Mouse (Mus musculus) erythroblast, adult 5-6 weeks (primary cell): ENCODE results near the gene Senp6. TPM values are rescaled to one million over a fixed set of nuclear protein-coding genes. Genes with fewer than 3 reads are reported as not detected.
"Not testable (repeated sequence)": the region's sequence is repeated elsewhere in the genome, so short reads cannot be mapped to it uniquely, and the experiment has no call there.

Source experiments
- ATAC-seq: replicated peaks from 2 replicates; pipeline ENCODE4 v1.8.0; 2016; ENCODE audit warnings: moderate number of reproducible peaks, mild to moderate bottlenecking, moderate TSS enrichment, inconsistent platforms; ENCODE audit not compliant: poor library complexity, low FRiP score, severe bottlenecking
- total RNA-seq, 2 experiments: library from RNA; stranded (forward) in 1 of 2; stranded (reverse) in 1 of 2; fragments of 150-400 nt in 1 of 2; fragments of 200-764, 138-1000 nt in 1 of 2; gene quantifications; 2 replicates each; pipeline versions ENCODE4 v1.2.3 to v1.2.4; 2015 to 2017; ENCODE audit warnings: low replicate concordance in 2 of 2

Senp6 gene
- total RNA-seq (2015; ENCODE audit: low replicate concordance) (40.2 and 63.5 TPM in 2 replicates), total RNA-seq (2017; ENCODE audit: low replicate concordance) (39.6 and 50.7 TPM in 2 replicates)

DNA sequence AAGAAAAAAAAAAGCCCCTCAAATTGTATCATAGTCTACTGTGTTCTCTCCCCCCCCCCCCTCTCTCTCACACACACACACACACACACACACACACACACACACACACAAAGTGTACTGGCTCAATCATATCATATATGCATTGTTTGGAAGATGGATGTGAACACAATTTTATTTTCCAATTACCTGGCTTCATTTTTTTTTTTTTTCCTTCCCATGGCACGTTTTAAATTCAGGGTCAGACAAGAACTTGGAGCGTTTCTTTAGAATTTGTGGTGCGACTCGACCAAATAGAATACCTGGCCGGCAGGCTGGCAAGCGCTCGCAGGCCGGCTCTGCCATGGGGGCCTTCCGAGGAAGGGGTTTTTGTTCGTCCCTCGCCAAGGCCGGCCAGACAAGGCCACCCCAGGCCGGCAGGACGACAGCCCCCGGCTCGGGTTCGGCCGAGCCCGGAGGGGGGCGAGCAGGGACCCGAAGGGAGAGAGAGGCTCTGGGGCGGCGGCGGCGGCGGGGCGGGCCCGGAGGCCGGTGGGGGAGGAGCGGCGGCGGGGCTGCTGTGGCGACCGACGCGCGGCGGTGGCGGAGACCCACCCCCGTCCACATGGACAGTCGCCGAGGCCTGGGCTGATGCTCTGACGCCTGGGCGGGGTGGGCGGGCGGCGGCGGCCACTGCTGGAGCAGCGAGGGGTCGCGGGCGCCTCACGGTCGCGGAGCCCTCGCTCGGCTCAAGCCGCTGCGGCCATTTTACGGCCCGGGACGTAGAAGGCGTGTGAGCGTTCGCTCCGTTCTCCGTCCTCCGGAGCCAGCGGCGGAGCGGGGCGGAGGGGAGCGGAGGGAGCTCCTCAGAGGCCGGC is at the start of gene Senp6:
Senp6 (plus strand) TSS at position 537 of the 854 bp plus-strand sequence.
- peak; percentile 84 for ATAC-seq

DNA sequence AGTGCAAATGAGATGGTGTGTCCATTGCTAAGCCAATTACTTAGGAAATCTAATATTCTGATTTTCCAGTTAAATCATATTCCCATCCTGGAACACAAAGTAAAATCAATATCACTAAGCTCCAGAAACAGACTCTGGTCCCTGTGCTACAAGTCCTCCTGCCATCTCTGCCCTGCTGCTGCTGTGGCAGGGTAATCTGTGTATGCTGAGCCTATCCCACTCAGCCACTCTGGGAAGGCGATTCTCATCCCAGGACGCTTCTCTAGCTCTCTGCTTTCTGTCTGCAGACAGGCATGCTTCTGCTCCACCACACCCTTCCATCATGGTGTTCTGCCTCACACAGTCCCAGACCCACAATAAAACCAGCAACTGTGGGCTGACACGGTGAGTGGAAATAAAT is 46.3 kb upstream of the Senp6 start:
- no peak for ATAC-seq

DNA sequence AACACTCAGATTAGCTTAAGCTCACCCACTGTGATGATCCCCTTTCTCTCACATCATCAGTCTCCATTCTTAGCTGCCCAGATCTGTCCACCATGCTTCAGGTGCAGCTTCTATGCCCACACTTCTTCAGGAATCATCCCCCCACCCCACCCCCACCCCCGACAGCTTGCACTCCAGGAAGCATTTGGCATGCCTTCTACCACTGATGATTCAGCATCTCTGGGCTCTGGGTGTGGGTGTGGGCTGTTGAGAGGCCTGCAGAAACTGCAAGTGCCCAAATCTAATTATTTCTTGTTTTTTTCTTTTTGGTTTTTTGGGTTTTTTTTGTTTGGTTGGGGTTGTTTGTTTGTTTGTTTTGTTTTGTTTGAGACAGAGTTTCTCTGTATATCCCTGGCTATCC is 45.1 kb upstream of the Senp6 start:
- ATAC-seq: no peak

DNA sequence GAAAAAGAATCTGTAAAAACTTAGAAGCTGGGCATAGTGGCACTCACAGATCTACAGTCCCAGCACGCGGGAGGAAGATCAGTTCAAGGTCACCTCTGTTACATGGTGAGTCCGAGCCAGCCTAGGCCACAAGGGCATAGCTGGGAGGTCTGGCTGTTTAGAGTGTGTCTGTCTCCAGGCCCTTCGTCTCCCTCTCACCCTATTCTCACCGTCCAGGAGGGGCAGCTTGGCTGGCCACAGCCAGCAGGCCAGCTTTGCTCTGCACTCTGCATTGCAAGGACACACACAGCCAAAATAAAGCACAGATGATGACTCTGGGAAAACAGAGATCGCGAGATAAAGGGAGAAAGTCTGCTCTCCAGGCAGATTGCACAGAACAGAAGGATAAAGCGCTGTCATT is 43.9 kb upstream of the Senp6 start:
- no peak for ATAC-seq

DNA sequence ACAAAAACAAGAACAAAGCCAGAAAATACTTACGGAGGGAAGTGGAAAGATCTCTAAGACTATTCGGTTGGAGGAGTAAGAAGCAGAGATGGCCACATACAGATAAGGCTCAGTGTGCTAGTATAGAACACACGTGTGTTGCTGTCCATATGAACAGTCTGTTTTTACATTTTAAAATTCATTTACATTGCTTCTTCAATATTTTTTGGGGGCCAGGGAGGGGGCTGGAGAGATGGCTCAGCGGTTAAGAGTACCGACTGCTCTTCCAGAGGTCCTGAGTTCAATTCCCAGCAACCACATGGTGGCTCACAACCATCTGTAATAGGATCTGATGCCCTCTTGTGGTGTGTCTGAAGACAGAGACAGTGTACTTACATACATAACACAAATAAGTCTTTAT is 41.4 kb upstream of the Senp6 start:
- not testable (repeated sequence) for ATAC-seq

DNA sequence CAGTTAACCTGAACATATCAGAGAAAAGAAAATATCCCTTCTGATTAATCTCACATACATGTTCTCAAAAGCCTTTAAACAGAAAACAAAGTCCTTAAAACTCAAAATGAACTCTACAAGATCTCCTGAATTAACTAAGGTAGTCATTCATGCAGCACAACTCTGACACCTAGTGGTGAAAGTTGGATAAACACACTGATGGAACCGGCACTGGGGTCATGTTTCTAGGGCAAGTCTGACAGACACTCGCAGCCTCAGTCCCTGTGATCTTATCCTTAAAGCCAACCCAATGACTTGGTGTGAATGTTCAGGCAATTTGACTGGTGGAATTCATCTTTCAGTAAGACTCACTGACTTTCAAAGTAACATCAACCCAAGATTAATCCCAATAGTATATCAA is 40.7 kb upstream of the Senp6 start:
- peak; percentile 70 for ATAC-seq

DNA sequence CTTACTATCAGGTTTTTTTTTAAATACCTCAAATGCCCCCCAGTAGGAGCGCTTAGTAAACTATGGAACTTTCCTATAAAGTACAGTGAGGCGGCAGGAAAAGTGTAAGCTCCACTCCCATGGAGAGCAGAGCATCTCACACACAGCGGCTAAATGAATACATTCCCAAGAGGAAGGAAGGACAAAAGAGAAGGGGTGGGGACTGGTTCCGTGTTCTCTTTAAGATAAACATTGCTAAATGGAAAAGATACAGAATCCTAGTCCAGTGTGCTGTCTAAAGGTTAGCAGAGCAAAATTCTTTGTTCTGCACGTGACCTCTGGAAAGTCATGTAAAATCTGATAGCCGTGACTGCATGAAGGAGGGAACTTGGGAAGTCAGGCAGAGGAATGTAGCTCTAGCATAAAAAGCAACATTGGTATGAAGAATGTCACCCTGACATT is 40.1 kb upstream of the Senp6 start:
- ATAC-seq: no peak

DNA sequence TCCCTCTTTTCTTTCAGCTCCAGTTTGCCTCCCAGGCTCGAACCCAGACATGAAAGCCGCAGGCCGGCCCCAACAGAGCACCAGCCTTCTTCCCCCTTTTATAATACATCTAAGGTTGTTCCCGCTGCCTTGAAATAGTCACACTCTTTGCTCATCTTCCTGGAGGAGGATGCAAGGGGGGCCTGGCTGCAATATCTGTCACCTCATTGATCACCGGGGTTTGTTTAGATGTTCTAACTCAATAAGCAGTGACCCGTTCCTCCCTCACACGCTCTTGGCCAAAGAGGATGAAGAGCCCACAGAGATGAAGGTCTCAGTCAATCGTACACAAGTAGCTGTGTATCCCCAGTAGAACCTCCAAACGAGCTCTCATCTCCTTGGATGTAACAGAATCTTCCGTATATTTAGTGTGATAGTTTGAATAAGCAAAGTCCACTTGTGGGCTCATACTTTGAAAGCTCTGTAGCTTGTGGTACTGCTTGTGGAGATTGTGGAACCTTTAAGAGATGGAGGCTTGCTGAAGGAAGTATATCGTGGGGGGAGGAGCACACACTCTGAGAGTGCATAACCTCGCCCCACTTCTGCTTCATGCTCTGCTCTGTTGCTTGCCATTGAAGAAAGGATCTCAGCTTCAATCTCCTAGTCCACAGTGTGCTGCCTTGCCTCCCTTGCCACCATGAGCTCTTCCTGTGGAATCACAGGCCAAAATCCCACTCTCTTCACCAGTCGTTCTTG is 29.3 kb upstream of the Senp6 start:
- no peak for ATAC-seq

DNA sequence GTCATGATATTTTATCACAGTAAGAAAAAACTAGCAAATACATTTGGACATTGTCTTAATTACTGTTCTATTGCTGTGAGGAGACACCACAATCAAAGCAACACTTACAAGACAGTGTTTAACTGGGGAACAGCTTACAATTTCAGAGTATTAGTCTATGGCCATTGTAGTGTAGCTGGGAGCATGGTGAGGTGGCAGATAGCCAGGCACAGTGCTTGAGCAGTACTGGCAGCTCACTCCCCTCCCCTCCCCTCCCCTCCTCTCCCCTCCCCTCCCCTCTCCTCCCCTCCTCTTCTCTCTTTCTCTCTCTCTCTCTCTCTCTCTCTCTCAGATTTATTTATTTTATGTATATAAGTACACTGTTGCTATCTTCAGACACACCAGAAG is 28.7 kb upstream of the Senp6 start:
- no peak for ATAC-seq

DNA sequence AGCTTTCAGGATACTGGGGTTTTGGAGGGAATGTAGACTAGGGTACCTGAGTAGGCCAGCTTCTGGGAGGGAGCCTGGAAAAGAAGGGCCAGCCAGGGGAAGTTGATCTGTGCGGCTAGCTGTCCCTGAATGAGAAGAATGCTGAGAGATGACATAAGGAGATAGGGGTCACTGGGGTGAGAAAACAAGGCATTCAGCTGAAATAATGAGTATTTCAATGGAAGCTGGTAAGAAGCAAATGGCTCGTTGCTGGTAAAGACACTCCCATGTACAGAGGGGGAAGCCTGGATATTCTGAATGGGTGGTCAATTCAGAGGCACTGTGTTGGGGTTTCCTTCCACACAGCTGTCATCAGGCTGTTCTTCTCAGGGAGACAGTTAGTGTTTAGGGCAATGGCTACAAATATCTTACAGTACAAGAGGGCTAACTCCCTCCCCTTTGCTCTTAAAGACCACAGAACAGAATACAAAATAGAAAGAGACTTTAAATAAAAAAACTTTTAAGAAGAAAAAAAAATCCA is 27.3 kb upstream of the Senp6 start:
- no peak for ATAC-seq

DNA sequence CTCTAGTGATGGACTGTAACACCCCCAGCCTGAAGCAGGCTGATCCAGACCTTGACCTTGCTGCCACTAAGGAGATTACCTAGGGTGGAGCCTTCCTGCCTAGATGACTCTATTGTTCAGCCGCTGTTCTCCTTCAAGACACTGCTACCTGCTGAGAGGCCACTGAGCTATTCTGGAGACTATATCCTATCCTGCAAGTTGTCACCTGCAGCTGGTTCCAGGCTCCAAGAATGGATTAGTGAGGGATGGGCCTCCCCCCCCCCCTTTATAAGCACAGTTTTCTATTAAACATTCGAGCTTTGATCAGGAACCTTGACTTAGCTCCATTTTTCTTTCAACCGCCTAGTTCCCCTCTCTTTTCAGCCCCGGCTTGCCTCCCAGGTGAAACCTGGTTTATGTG is 22.4 kb upstream of the Senp6 start:
- not testable (repeated sequence) for ATAC-seq

DNA sequence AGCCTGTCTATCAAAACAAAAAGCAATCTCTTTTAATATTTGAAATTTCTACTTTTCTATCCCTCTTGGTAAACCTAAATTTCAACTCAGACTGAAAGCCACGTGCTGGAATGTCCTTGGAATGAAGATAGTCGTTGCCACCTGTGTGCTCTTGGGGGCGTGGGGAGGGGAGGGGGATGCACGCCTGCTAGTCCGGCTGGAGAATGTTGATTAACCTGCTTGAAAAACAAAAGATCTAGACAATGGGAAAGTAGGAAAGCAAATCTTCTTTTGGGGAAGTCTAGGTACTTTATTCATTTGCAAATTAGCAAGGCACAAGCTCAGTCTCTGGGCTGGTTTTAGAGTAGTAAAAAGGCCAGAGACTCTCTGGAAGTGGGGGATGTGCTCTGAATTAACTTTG is 17.4 kb upstream of the Senp6 start:
- not testable (repeated sequence) for ATAC-seq

DNA sequence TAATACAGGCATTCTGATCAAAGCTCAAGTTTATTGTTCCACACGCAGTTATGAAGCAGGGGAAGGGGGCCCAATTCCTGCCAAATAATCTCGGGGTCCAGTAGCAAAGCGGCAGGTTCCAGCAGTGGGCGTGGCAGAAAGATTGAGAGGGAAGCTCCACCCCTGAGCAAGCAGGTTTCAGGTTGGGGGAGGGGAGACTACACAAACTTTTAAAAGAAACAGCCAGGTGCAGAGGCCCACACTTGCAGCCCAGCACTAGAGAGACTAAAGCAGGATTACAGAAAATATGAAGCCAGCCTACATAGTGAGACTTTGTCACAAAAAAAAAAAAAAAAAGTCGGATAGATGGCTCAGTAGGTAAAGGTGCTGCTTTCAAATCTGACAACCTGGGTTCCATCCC is 13.8 kb upstream of the Senp6 start:
- ATAC-seq: no peak

DNA sequence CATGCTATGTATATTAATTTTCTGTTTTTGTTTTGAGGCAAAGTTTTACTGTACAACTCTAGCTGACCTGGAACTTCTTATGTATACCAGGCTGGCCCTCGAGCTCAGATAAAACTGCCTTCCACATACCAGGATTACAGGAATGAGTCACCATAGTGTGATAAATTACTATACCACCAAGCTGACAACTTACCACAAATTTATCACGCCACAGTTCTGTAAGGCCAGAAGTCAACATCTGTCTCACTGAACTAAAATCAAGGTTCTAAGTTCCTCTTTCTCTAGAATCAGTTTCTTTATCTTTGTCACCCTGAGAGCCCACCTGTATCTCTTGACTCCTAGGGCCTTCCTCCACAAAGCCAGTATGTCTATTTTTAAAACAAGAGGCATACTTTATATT is 9.0 kb upstream of the Senp6 start:
- ATAC-seq: no peak

DNA sequence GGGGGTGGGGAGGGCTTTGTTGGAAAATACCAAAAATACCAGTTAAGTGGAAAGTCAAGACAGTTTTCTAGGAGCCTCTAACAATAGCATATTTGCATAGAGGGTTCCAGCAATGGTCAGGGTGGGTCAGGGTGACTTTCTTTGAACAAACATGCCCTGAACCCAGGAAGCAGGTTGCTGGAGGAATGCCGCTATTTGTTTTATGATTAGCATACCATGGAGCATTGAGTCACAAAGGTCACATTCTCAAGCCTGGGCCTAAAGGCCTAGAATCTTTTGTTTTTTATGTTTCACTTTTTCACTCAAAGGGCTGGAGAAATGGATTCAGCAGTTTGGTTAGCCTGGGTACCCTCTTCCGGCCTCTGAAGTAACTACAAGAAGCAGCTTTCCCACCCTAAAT is 1.2 kb upstream of the Senp6 start:
- not testable (repeated sequence) for ATAC-seq

DNA sequence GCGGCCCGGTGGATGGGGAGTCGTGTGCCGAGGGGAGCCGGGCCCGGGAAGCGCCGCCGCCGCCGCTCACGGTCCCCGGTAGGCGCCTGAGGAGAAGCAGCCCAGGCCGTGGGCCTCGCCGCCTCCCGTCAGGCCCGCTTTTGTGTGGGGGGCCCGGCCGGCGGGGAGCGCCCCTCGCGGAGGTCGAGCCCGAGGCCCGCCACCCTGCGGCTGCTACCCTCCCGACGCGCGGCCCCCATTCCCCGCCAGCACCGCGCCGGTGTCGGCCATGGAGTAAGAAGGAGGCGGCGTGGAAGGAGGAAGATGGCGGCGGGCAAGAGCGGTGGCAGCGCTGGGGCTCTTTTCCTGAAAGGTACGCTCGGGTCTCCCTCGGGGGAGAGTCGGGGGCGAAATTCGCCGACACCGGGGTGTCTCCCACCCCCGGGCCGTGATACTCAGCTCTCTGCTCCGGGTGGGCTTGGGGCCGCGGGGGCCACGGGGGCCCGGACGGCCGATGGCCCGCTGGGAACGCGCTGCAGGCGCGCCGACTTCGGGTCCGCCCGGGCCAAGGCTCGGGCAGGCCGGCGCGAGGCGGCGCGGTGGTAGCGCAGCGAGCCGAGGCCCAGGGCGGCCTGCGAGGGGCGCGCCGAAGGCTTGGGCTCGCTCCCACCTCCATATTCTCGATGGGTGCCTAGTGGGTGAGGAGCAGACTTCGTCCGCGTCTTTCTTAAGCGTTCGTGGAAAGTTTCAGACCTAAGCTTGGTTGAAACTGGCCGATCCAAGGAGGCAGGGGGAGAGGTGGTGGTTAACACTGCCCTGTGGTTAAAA is 721 bp downstream of the Senp6 start:
- peak; percentile 74 for ATAC-seq

DNA sequence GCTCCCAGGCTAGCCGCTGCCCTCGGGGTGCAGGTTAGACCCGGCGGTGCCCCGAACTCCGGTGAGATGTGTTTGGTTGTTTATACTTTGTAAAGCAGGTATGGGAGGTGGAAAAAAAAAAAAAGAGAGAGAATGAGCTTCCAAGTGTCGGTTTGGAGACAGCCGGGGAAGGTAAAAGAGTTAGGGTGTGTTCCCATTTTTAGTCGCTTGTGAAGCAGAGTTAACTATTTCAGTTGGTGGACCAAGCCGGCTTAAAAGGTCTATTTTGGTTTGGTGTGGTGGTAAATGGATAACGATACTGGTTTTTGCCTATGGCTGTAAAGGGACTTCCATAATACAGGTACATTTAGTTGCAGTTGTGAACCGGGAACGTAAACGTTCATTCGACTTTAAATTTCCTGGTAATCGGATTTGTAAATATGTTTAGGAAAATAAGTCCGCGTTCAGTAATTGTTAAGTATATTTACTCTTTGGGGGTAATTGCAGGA is 1.4 kb downstream of the Senp6 start:
- ATAC-seq: peak; percentile 71

DNA sequence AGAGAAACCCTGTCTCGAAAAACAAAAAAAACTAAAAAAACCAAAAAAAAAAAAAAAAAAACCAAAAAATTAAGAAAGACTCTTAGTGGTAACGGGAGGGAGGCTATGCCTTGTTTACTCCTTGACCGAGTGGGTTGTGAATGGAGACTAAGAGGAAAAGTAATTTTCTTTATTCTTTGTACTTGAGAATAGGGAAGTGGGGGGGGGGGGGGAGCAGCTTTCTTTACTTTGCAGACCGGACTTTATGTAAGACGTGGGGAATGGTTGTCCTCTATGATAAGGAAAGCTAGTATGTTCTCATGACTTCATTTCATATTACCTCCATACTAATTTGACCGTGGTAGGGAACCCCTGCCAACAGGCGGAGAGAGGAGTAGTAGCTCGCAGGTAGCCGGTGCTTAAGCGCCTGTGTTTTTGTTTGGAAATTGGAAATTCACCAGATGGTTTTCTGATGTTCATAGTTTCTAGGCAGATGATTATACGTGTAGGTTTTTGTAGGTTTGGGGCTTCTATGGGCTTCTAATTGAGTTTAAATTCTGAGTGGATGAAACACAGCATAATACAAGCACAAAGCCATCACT is 2.1 kb downstream of the Senp6 start:
- ATAC-seq: no peak

DNA sequence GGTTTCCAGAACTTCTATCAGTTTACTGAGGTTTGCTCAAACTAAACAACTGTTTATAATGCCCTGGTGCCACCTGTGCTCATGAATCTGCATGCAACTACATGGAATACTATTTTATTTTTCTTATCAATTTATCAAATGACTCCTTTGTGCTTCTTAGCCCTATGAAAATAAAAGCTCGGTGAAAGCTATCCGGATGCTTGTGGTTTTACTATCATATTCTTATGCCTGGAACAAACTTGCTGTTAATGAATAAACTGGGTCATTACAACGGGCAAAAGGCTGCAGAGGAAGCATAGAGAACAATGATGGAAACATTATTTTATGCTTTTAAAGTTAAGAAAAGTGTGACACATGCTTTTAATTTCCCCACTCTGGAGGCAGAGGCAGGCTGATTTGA is 3.3 kb downstream of the Senp6 start:
- no peak for ATAC-seq

DNA sequence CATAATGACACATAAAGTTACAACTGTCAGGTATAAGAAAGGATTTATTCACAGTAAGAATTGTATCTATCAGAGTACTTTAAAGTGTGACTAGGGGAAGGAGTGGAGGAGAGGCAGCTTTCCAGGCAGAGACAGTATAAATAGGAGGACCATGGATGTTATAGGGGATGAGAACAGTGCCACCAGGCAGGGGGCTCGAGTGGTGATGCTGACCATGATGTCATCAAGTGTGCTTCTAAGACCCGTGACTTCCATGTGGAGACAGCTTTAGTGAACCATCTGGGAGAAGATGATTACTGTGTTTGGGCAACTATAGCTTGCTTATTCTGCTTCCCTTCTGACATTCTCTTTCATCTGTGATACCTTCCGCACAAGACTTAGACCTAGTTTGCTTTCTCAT is 4.9 kb downstream of the Senp6 start:
- no peak for ATAC-seq
